Mouse (Mus musculus): ENCODE measurements around the gene Prkg1.
A peak's percentile ranks its signal among the peaks of the same experiment; 100 is the strongest.

The Prkg1 gene

GRCm38 (mm10) chr19:31136316-31136715 lies 628.5 kb downstream of the Prkg1 start:
- DNase-seq, result peak; percentile 17

DNA sequence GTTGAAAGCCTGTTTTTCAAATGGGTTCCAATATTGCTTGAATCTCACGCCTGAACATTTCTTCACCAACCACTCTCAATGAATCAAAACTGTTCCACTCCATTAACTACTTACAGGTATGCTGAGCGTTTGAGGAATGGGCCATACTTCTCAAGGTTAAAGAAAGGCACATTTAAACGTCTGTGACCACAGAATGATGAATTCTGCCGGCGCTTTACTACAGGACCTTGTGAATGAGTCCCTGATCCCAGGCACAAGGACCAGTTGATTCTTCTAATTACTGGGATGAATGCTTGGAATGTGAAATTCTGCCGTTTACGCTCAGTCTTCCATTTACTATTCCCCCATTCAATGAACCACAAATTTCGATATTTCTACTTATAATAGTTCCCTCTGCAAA lies 632.2 kb downstream of the Prkg1 start:
- no peak for DNase-seq

DNA sequence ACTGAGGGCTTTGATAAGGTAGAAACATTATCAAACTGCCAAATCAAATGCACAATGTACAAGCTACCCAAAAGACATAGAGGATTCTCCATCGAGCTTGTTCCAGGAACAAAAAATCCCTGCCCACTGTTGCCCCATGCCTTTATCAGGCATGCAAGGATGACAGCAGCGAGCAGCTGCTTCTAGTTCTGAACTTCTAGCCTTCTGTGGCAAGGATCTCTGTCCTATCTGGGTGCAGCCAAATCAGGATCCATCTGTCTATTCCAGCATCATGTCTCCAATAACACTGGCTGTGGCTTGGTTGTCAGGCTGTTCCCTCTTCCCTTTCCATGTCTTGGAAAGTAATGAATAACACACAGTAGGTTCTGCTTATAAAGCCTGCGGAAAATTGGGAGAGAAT lies 640.2 kb downstream of the Prkg1 start:
- DNase-seq, result no peak

- DNase-seq, result peak; percentile 32
Measured at GRCm38 (mm10) chr19:31114690-31115089, 650.1 kb downstream of the Prkg1 start.

DNA sequence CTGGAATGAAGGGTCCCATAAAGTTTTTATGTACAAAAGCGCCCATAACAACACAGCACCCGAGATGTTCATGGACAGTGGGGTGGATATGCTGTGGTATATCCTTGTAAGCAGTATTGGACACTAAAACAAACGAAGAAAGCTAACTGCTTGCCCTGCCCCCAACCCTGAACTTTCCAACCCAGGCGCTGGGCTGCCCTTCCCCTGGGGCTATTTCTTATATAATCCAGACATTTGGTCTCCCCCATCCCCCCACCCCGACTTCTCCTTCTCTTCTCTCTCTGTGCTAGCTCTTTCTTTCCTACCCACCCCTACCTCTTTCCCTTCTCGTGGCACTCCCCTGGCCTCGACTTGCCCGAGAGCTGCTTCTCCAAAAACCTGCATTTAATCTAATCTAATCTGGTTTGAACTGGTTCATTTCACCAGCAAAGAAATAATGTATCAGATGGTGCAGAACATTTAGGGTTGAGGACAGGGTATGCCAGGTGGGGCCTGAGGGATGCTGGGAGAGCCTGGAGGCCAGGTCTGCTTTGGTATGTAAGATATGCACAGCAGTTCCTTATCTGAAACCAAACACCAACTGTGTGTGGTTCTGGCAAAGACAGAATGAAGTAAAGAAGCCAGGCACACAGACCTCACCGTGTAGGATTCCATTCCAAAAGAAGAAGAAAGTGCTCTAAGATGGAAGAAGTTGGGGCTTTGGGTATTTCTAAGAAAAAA lies 657.8 kb downstream of the Prkg1 start:
- DNase-seq, result peak; percentile 45

DNA sequence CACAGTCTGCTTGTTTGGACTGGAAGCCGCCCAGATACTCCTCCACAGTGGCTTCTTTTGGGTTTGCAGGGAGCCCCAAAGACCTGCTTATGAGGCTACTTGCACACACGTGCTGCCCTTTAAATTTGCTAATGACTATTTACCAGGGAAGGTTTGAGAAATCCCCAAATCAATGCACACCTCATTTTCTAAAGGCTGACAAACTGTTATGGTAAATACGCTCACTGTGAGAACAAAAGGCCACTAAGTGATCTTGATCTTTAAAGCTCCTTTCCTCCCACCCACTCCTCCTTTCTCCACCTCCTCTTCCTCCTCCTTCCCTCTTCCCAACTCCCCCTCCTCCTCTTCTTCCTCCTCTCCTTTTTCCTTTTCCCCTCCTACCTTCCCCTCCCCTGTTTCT lies 658.8 kb downstream of the Prkg1 start:
- no peak for DNase-seq

DNA sequence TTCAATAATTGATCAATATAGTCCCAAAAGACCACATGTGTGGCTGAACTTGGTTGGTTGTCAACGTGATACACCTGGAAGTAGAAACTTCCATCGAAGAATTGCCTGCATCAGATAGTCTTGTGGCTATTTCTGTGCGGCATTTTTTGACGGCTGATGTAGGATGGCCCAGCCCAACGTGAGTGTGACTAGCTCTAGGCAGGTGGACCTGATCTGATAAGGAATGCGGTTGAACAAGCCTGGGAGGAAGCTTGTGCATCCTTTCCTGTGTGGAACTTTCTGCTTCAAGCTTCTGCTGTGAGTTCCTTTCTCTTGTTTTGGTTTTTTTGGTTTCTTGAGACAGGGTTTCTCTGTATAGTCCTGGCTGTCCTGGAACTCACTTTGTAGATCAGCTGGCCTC lies 660.1 kb downstream of the Prkg1 start:
- no peak for DNase-seq

DNA sequence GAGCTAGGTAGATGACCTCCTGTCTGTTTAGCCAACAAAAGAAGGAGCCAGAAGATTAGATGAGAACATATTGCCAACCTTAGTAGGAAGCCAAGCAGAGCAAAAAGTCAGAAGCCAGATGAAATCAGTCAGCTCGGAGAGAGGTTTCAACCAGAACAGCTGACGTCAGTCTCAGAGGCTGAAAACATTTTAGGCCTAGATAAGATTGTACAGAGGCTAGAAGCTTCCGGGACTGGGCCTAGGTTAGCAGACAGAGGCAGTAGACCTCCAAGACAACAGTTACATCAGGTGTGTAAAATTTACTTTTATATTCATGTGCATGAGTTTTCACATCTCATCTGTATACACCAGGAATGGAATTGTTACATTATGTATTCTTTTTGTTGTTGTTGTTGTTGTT lies 665.5 kb downstream of the Prkg1 start:
- DNase-seq, result no peak

GRCm38 (mm10) chr19:31097857-31098256 lies 667.0 kb downstream of the Prkg1 start:
- DNase-seq, result no peak

DNA sequence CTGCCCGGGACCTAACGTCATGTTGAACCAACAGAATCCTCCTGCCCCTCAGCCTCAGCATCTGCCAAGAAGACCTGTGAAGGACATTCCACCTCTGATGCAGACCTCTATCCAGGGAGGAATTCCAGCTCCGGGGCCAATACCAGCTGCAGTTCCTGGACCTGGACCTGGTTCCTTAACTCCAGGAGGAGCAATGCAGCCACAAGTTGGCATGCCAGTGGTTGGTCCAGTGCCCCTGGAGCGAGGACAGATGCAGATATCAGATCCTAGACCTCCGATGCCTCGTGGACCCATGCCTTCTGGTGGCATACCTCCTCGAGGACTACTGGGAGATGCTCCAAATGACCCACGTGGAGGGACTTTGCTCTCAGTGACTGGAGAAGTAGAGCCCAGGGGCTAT lies 681.1 kb downstream of the Prkg1 start:
- DNase-seq, result no peak

GRCm38 (mm10) chr19:31082662-31083429 lies 682.0 kb downstream of the Prkg1 start, which contains the start of gene Cstf2t:
TSS of gene Cstf2t (plus strand) at chr19:31082837.
- DNase-seq, result peak; percentile 99

- no peak for DNase-seq
Measured at GRCm38 (mm10) chr19:31082226-31082625, 682.6 kb downstream of the Prkg1 start.

DNA sequence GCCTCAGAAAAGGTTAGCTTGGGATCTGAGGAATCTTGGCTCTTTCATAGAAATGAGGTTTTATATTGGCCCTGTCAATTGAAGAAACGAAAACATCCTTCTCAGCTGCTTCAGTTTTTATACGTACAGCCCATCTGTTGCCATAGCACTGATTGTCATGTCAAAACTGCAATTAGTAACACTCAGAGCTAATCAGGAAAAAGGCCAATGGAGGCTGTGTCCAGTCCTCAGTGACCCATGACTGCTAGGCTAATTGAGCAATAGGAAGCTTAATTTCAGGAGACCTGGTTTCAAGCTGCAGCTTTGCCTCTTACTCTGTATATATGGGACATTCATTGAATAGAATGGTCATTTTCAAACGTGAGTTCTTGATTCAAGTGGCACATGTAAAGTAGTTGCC lies 686.6 kb downstream of the Prkg1 start:
- no peak for DNase-seq

DNA sequence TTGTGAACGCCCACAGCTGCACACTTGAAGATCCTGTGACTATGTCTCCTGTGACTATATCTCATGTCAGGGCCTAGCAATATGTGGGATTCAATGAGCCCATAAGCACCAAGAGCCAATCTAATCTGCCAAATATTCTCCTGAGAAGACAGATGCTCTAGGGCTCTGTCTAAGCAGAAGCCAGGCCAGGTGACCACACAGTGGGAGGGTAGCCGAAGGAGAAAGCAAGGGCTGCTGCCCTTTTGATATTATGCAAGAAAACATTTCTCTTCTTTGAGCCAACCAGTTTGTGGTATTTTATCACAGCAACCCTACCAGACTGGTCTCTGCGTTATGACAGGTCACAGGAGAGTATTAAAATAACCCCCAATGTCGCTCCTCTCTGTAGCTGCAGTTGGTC lies 688.7 kb downstream of the Prkg1 start:
- no peak for DNase-seq

- peak; percentile 9 for DNase-seq
Measured at GRCm38 (mm10) chr19:31074717-31075063, 690.1 kb downstream of the Prkg1 start.

- DNase-seq, result peak; percentile 36
Measured at GRCm38 (mm10) chr19:31073959-31074716, 690.7 kb downstream of the Prkg1 start.

- no peak for DNase-seq
Measured at GRCm38 (mm10) chr19:31065206-31065781, 699.5 kb downstream of the Prkg1 start.

- DNase-seq, result no peak
Measured at GRCm38 (mm10) chr19:31064740-31065139, 700.1 kb downstream of the Prkg1 start.

GRCm38 (mm10) chr19:31046601-31047000 lies 718.2 kb downstream of the Prkg1 start:
- no peak for DNase-seq

DNA sequence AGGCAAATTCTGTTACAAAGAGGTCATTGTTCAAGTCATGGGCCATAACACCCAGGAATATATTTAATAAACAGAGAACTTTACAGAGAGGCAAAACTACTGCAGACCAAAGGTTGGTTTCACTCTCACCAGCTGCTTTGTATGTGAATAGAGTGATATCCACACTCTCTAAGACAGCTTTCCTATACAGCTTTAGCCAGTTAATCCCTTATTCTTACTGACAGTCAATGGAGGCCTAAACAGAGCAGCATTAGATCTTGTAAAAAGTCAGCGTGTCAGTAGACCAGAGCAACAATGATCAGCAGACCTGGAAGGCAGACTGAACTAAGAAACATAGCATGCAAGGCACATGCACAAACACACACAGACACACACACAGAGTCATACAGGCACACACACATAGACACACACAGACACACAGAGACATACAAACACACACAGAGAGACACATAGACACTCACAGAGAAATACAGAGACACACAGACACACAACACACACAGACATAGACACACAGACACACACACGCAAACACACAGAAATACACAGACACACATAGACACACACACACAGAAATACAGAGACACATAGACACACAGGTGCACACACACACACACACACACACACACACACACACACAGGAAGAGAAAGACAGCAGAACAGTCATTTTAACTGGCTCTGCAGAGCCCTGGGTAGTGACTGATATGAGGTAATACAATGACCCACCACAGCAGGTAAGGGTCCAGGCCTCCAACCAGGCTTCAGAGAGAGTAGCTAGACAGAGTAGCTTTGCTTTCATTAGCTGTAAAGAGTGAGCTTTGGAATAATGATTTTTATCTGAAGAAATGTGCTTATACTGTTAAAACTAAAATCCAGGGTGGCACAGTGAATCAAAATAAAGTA lies 723.6 kb downstream of the Prkg1 start:
- DNase-seq, result no peak

- no peak for DNase-seq
Measured at GRCm38 (mm10) chr19:31038951-31039350, 725.9 kb downstream of the Prkg1 start.

DNA sequence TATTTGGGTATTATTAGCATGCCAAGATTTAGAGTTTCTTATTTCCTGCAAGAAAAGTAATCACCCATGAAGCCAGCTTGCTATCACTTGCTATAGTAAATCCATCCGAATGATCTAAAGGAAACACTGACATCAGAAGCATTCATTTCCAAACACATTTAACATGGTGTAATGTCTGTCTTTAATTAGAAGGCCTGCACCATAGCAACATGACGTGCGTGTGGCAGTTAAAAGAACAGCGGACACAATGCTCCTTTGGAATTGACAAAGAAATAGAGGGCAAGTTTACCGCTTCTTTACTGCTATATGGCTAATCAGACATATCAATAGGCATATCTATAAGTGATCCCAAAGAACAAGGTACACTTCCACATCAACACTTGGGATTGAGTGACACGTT lies 733.2 kb downstream of the Prkg1 start:
- no peak for DNase-seq
